Mouse (Mus musculus) hindbrain, embryonic 11.5 days (tissue): ENCODE measurements at regions not wholly inside any gene's neighbourhood (a gene's known extent, or its start where the extent isn't known, plus 50 kb on each side); places are given as distances from the start of the nearest gene placed in this dataset.
A peak's percentile ranks its signal among the peaks of the same experiment; 100 is the strongest.

Experiments
- ATAC-seq: fragments of 200-750 bp; cut with Nextera tagmentation; 2 replicates; pipeline ENCODE4 v1.8.0; 2017; ENCODE audit warnings: mild to moderate bottlenecking, moderate TSS enrichment, moderate library complexity; ENCODE audit not compliant: low FRiP score
- DNase-seq: peaks from one replicate; pipeline ENCODE4 v3.0.0-alpha.2; 2015; ENCODE audit warnings: low spot score
- H3K27ac ChIP-seq: fragments of 300-500 bp; sonication (generic); 2 replicates; pipeline ENCODE4 v1.5.1; 2014; ENCODE audit warnings: mild to moderate bottlenecking, low read depth, low read length
- H3K27me3 ChIP-seq: fragments of 300-500 bp; sonication (generic); 2 replicates; pipeline ENCODE4 v1.6.1; 2014; ENCODE audit warnings: mild to moderate bottlenecking, low read length, moderate library complexity, mixed read lengths; ENCODE audit not compliant: control insufficient read depth, insufficient read depth
- H3K36me3 ChIP-seq: fragments of 300-500 bp; sonication (generic); 2 replicates; pipeline ENCODE4 v1.6.1; 2014; ENCODE audit warnings: mild to moderate bottlenecking, low read length, moderate library complexity, mixed read lengths; ENCODE audit not compliant: control insufficient read depth, insufficient read depth
- H3K4me1 ChIP-seq: fragments of 300-500 bp; sonication (generic); replicated peaks from 2 replicates; pipeline ENCODE4 v1.6.1; 2014; ENCODE audit warnings: low read length, mixed read lengths; ENCODE audit not compliant: control insufficient read depth, insufficient read depth
- H3K4me2 ChIP-seq: fragments of 300-500 bp; sonication (generic); replicated peaks from 2 replicates; pipeline ENCODE4 v1.6.1; 2014; ENCODE audit warnings: mild to moderate bottlenecking, low read depth, low read length
- H3K4me3 ChIP-seq: fragments of 300-500 bp; sonication (generic); 2 replicates; pipeline ENCODE4 v1.5.1; 2014; ENCODE audit warnings: low read depth, low read length
- H3K9ac ChIP-seq: fragments of 300-500 bp; sonication (generic); 2 replicates; pipeline ENCODE4 v1.6.1; 2014; ENCODE audit warnings: low read depth, low read length
- H3K9me3 ChIP-seq: fragments of 300-500 bp; sonication (generic); 2 replicates; pipeline ENCODE4 v1.6.1; 2016; ENCODE audit warnings: low read length; ENCODE audit not compliant: control insufficient read depth
- WGBS: fragments of 180-500 bp; shearing (Covaris S2); extraction: QIAGEN DNeasy Blood & Tissue Kit; methylation state at CpG from one replicate; pipeline ENCODE4 v1.1.7; 2014; 5-methylcytosine and 5-hydroxymethylcytosine counted together

DNA sequence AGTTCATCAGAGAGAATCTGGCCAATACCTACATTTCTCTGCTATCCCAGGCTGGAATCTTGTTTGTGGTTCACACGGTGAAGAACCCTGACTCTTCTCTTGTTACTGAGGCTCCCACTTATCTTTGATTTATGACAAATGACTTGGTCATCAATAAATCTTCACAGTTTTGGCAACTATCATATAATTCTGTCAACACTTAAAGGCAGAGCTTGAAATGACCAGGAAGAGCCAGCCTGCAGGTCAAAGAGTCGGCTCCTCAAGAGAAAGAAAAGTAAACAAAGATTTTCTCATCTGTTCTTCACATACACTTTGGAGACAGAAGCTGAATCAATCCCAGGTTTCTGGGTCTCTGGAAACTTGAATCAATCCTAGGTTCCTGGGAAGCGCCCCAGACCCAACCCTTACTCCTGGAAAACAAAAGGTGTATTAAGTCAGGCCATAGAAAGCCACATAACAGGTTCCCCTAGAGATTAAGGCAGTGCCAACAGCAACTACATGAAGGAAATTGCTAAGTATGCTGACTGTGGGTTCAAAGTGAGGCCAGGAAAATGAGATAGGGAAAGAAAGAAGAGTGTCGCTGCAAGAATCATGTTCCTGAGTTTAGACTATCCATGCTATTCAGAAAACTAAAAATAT, 56.7 kb upstream of the Mad2l1 start:
- H3K27ac ChIP-seq = no peak overlapping the region
- ATAC-seq (no peak), DNase-seq (no peak)
- H3K27me3 ChIP-seq = no peaks in the 10 kb centered on the region
- no peaks in the 10 kb centered on the region for H3K4me1 ChIP-seq
- no peak overlapping the region for H3K4me2 ChIP-seq
- WGBS = 68% methylated on average over 4 of the region's 4 CpGs
- no peak overlapping the region for H3K9ac ChIP-seq
- H3K36me3 ChIP-seq = no peaks in the 10 kb centered on the region
- H3K4me3 ChIP-seq = no peak overlapping the region
- H3K9me3 ChIP-seq = no peaks in the 10 kb centered on the region

GRCm38 (mm10) chr6:66479576-66479975, 55.6 kb upstream of the Mad2l1 start:
- H3K9ac ChIP-seq = no peak overlapping the region
- 68% methylated on average over 5 of the region's 5 CpGs for WGBS

DNA sequence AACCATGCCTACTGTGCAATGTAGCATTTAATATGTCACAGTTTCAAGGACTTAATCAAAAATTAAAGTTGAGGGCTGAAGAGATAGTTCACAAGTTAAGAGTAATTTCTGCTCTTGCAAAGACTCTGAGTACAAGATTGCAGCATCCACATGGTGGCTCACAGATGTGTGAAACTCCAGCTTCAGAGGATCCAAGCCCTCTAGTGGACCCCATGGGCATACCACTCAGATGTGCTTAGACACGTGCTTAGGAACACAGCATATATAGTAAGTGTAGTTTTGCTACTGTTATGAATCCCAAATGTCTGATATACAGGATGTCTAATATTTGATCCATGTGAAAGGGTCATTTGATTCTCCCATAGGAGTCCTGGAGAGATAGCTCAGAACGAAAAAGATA, 55.0 kb upstream of the Mad2l1 start:
- DNase-seq = peak; percentile 35
- ATAC-seq = no peak
- H3K9ac ChIP-seq = no peak overlapping the region
- H3K27ac ChIP-seq = no peak overlapping the region
- no peaks in the 10 kb centered on the region for H3K9me3 ChIP-seq
- H3K4me2 ChIP-seq = no peak overlapping the region
- H3K4me3 ChIP-seq = no peak overlapping the region
- no peaks in the 10 kb centered on the region for H3K36me3 ChIP-seq
- 65% methylated on average over 2 of the region's 2 CpGs for WGBS
- H3K4me1 ChIP-seq = no peaks in the 10 kb centered on the region
- no peaks in the 10 kb centered on the region for H3K27me3 ChIP-seq

More at GRCm38 (mm10) chr6:66479576-66479975, 55.6 kb upstream of the Mad2l1 start:
- no peaks in the 10 kb centered on the region for H3K27me3 ChIP-seq
- H3K27ac ChIP-seq = no peak overlapping the region
- DNase-seq = no peak
- ATAC-seq = no peak
- H3K4me1 ChIP-seq = no peaks in the 10 kb centered on the region
- H3K9me3 ChIP-seq = no peaks in the 10 kb centered on the region
- no peak overlapping the region for H3K4me2 ChIP-seq
- H3K4me3 ChIP-seq = no peak overlapping the region
- H3K36me3 ChIP-seq = no peaks in the 10 kb centered on the region

- no peak for DNase-seq
- ATAC-seq = no peak
- Histone ChIP-seq H3K27ac (no peak overlapping the region), H3K4me2 (no peak overlapping the region), H3K9ac (no peak overlapping the region), H3K4me1 (no peaks in the 10 kb centered on the region), H3K9me3 (no peaks in the 10 kb centered on the region), H3K4me3 (no peak overlapping the region), H3K27me3 (no peaks in the 10 kb centered on the region), H3K36me3 (no peaks in the 10 kb centered on the region)
- 91% methylated on average over 3 of the region's 3 CpGs for WGBS
Measured at GRCm38 (mm10) chr6:66482797-66483196, 52.4 kb upstream of the Mad2l1 start.
